Mouse (Mus musculus): ENCODE results near the gene Mon2. TPM values are rescaled to one million over a fixed set of nuclear protein-coding genes. Genes with fewer than 3 reads are reported as not detected.

Gene Mon2
- total RNA-seq, 1 experiment = 38.4 TPM

GRCm38 (mm10) chr10:123013435-123013834, 62.9 kb downstream of the Mon2 start:
- Histone ChIP-seq H3K4me3 (ENCODE audit: insufficient read depth in 1 of 2, low read depth in 1 of 2, low read length in 2 of 2, poor library complexity in 1 of 2, severe bottlenecking in 1 of 2) (peak overlapping the region; percentile 23 to 39; a peak in 3 of 4 replicates), H3K9me3 (ENCODE audit: control insufficient read depth, insufficient read depth, low read depth, low read length) (no peaks in the 10 kb centered on the region), H3K36me3 (ENCODE audit: control insufficient read depth, insufficient read depth, low read length, poor library complexity, severe bottlenecking) (peaks cover 6% of the 10 kb centered on the region), H3K9ac (ENCODE audit: insufficient read depth, low read depth, low read length, poor library complexity, severe bottlenecking) (peak overlapping the region; percentile 54; the same call in 1 of the 2 replicates), H3K27ac (ENCODE audit: insufficient read depth, low read depth, low read length, poor library complexity, severe bottlenecking) (no peak overlapping the region), H3K4me1 (ENCODE audit: control insufficient read depth in 2 of 2, insufficient read depth in 2 of 2, low read length in 2 of 2, poor library complexity in 1 of 2) (peaks cover 0 to 2% of the 10 kb centered on the region in 2 experiments; a peak in 1 of 4 replicates)
- TF ChIP-seq ZC3H11A (IDR thresholded peaks at IDR 0.05; ENCODE audit: borderline replicate concordance, low read depth, low read length) = no peak
- TF ChIP-seq CHD2 (IDR thresholded peaks at IDR 0.05; ENCODE audit: low read depth, low read length) = no peak
- no peak for TF ChIP-seq ZNF384 (IDR thresholded peaks at IDR 0.05; ENCODE audit: low read depth, low read length)
- TF ChIP-seq HCFC1 (IDR thresholded peaks at IDR 0.05; ENCODE audit: borderline replicate concordance, insufficient read depth, low read length) = peak; percentile 74; the same call in 1 of the 2 replicates
- no peak for TF ChIP-seq MAFK (IDR thresholded peaks at IDR 0.05; ENCODE audit: insufficient read depth, low read depth, low read length)
- in situ Hi-C loops (cut with MboI; ENCODE audit: low sequenced_read_pairs in 2 of 2, unreplicated experiment in 2 of 2) = loop anchor here (5.0 to 25.0 kb wide), 2 partner anchors 201 to 211 kb away; no protein-coding TSS in a partner anchor
- DNase-seq (ENCODE audit: low read depth, low spot score) = peak; percentile 45

- Histone ChIP-seq H3K27ac (ENCODE audit: insufficient read depth, low read depth, low read length, poor library complexity, severe bottlenecking) (no peak overlapping the region), H3K4me1 (ENCODE audit: control insufficient read depth in 2 of 2, insufficient read depth in 2 of 2, low read length in 2 of 2, poor library complexity in 1 of 2) (peaks cover 0 to 2% of the 10 kb centered on the region in 2 experiments; a peak in 1 of 4 replicates), H3K36me3 (ENCODE audit: control insufficient read depth, insufficient read depth, low read length, poor library complexity, severe bottlenecking) (peaks cover 8% of the 10 kb centered on the region), H3K9ac (ENCODE audit: insufficient read depth, low read depth, low read length, poor library complexity, severe bottlenecking) (no peak overlapping the region), H3K4me3 (ENCODE audit: insufficient read depth in 1 of 2, low read depth in 1 of 2, low read length in 2 of 2, poor library complexity in 1 of 2, severe bottlenecking in 1 of 2) (no peak overlapping the region), H3K9me3 (ENCODE audit: control insufficient read depth, insufficient read depth, low read depth, low read length) (no peaks in the 10 kb centered on the region)
- in situ Hi-C loops (cut with MboI; ENCODE audit: low sequenced_read_pairs in 2 of 2, unreplicated experiment in 2 of 2) = loop anchor here (5.0 to 25.0 kb wide), 2 partner anchors 199 to 209 kb away; no protein-coding TSS in a partner anchor
- TF ChIP-seq MAFK (IDR thresholded peaks at IDR 0.05; ENCODE audit: insufficient read depth, low read depth, low read length) (no peak), CHD2 (IDR thresholded peaks at IDR 0.05; ENCODE audit: low read depth, low read length) (no peak), ZNF384 (IDR thresholded peaks at IDR 0.05; ENCODE audit: low read depth, low read length) (no peak), ZC3H11A (IDR thresholded peaks at IDR 0.05; ENCODE audit: borderline replicate concordance, low read depth, low read length) (no peak), HCFC1 (IDR thresholded peaks at IDR 0.05; ENCODE audit: borderline replicate concordance, insufficient read depth, low read length) (no peak)
- DNase-seq (ENCODE audit: low read depth, low spot score) = no peak
These were observed 64.9 kb downstream of the Mon2 start for GRCm38 (mm10) chr10:123011421-123011820.

GRCm38 (mm10) chr10:123005237-123006185, 70.8 kb downstream of the Mon2 start:
- no peaks in the 10 kb centered on the region for H3K4me1 ChIP-seq (ENCODE audit: control insufficient read depth in 2 of 2, insufficient read depth in 2 of 2, low read length in 2 of 2, poor library complexity in 1 of 2)
- no peak overlapping the region for H3K27ac ChIP-seq (ENCODE audit: insufficient read depth, low read depth, low read length, poor library complexity, severe bottlenecking)
- in situ Hi-C loops (cut with MboI; ENCODE audit: low sequenced_read_pairs in 2 of 2, unreplicated experiment in 2 of 2) = loop anchor here in 1 of 2 experiments (25.0 kb wide), 1 partner anchor 193 kb away; no protein-coding TSS in a partner anchor
- H3K9me3 ChIP-seq (ENCODE audit: control insufficient read depth, insufficient read depth, low read depth, low read length) = no peaks in the 10 kb centered on the region
- no peak overlapping the region for H3K9ac ChIP-seq (ENCODE audit: insufficient read depth, low read depth, low read length, poor library complexity, severe bottlenecking)
- TF ChIP-seq ZNF384 (IDR thresholded peaks at IDR 0.05; ENCODE audit: low read depth, low read length) (peak; percentile 94), CHD2 (IDR thresholded peaks at IDR 0.05; ENCODE audit: low read depth, low read length) (no peak; the same call in 1 of the 2 replicates), ZC3H11A (IDR thresholded peaks at IDR 0.05; ENCODE audit: borderline replicate concordance, low read depth, low read length) (peak; percentile 81), HCFC1 (IDR thresholded peaks at IDR 0.05; ENCODE audit: borderline replicate concordance, insufficient read depth, low read length) (no peak), MAFK (IDR thresholded peaks at IDR 0.05; ENCODE audit: insufficient read depth, low read depth, low read length) (no peak)
- peaks cover 10% of the 10 kb centered on the region for H3K36me3 ChIP-seq (ENCODE audit: control insufficient read depth, insufficient read depth, low read length, poor library complexity, severe bottlenecking)
- DNase-seq (ENCODE audit: low read depth, low spot score) = no peak
- H3K4me3 ChIP-seq (ENCODE audit: insufficient read depth in 1 of 2, low read depth in 1 of 2, low read length in 2 of 2, poor library complexity in 1 of 2, severe bottlenecking in 1 of 2) = no peak overlapping the region

- Histone ChIP-seq H3K4me3 (ENCODE audit: insufficient read depth in 1 of 2, low read depth in 1 of 2, low read length in 2 of 2, poor library complexity in 1 of 2, severe bottlenecking in 1 of 2) (no peak overlapping the region), H3K36me3 (ENCODE audit: control insufficient read depth, insufficient read depth, low read length, poor library complexity, severe bottlenecking) (peaks cover 10% of the 10 kb centered on the region), H3K9me3 (ENCODE audit: control insufficient read depth, insufficient read depth, low read depth, low read length) (no peaks in the 10 kb centered on the region), H3K4me1 (ENCODE audit: control insufficient read depth in 2 of 2, insufficient read depth in 2 of 2, low read length in 2 of 2, poor library complexity in 1 of 2) (no peaks in the 10 kb centered on the region), H3K9ac (ENCODE audit: insufficient read depth, low read depth, low read length, poor library complexity, severe bottlenecking) (no peak overlapping the region), H3K27ac (ENCODE audit: insufficient read depth, low read depth, low read length, poor library complexity, severe bottlenecking) (no peak overlapping the region)
- TF ChIP-seq ZC3H11A (IDR thresholded peaks at IDR 0.05; ENCODE audit: borderline replicate concordance, low read depth, low read length) (no peak), ZNF384 (IDR thresholded peaks at IDR 0.05; ENCODE audit: low read depth, low read length) (no peak), CHD2 (IDR thresholded peaks at IDR 0.05; ENCODE audit: low read depth, low read length) (no peak), HCFC1 (IDR thresholded peaks at IDR 0.05; ENCODE audit: borderline replicate concordance, insufficient read depth, low read length) (no peak), MAFK (IDR thresholded peaks at IDR 0.05; ENCODE audit: insufficient read depth, low read depth, low read length) (no peak)
- DNase-seq (ENCODE audit: low read depth, low spot score) = no peak
- in situ Hi-C loops (cut with MboI; ENCODE audit: low sequenced_read_pairs in 2 of 2, unreplicated experiment in 2 of 2) = loop anchor here in 1 of 2 experiments (25.0 kb wide), 1 partner anchor 192 kb away; no protein-coding TSS in a partner anchor
These were observed 71.6 kb downstream of the Mon2 start for GRCm38 (mm10) chr10:123004475-123005236.

All from ES-E14 (cell line).